In the genomic region with DNA sequence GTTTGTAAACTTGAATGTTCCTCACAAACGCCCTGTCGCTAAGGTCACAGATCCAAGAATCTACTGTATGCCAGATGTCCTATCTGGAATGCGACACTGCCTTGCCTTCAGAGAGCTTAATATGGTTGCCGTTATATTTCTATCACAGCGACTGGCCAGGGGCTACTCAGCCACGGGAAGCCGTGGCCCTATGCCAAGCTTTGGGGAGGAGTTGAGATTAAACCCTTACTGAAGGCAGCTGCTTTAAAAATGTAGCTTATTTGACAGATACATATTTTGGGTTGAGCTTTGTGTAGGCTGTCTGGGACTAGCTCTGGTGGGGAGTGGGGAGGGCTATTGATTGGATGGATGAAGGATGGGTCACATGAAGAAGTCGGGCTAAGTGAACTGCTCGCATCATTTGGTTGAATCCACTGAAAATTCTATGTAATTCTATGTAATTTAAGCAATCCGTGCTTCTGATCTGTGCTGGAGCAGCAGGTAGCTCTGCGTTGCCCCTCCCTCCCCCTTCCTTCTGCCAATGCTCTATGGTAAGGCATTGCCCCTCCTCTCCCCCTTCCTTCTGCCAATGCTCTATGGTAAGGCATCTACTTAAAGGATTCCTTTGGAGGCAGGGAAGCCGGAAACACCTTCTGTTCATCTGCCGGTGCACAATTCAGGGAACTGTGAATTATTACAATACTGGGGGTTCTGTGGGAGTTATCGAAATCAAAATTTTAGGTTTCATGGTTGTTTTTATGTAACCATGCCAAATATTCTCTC, we compare ENCODE assay signal across 10 mouse cellular contexts. TPM values are rescaled to one million over a fixed set of nuclear protein-coding genes. Genes with fewer than 3 reads are reported as not detected.
DNase-seq lines count a peak whose midpoint lies in the region; ATAC-seq lines count a peak whose summit lies in the region.
"Had no signal": no experiment of that assay in that cellular context is flagged by ENCODE, and none has a peak within 500 bp of the region (broad histone marks: within the 10 kb centered on the region; RNA-seq: fewer than 3 reads in every experiment).

No protein-coding gene starts in this region.

- H3K9me3 ChIP-seq in hindbrain, embryonic 16.5 days (ENCODE audit: control insufficient read depth, low read length), result no peaks in the 10 kb centered on the region
- no peaks in the 10 kb centered on the region for H3K9me3 ChIP-seq in hindbrain, embryonic 11.5 days (ENCODE audit: control insufficient read depth, low read length)
- no peaks in the 10 kb centered on the region for H3K9me3 ChIP-seq in heart, embryonic 15.5 days (replicated peaks)
- no peaks in the 10 kb centered on the region for H3K9me3 ChIP-seq in limb, embryonic 15.5 days

- H3K27ac ChIP-seq in hindbrain, embryonic 16.5 days (ENCODE audit: low read depth, low read length), result no peak overlapping the region
- no peak overlapping the region for H3K27ac ChIP-seq in hindbrain, embryonic 11.5 days (ENCODE audit: low read depth, low read length)
- H3K27ac ChIP-seq in heart, embryonic 15.5 days, result peak overlapping the region; percentile 71
- H3K27ac ChIP-seq in limb, embryonic 15.5 days, result peak overlapping the region; percentile 59; the same call in 1 of the 2 replicates

- no peak overlapping the region for H3K4me3 ChIP-seq in hindbrain, embryonic 16.5 days (ENCODE audit: low read length)
- H3K4me3 ChIP-seq in hindbrain, embryonic 11.5 days (ENCODE audit: low read depth, low read length), result no peak overlapping the region
- H3K4me3 ChIP-seq in heart, embryonic 15.5 days, result peak overlapping the region; percentile 3; the same call in 1 of the 2 replicates
- H3K4me3 ChIP-seq in limb, embryonic 15.5 days, result no peak overlapping the region
- H3K4me3 ChIP-seq: myocyte had no signal

- ATAC-seq in hindbrain, embryonic 16.5 days, result peak; percentile 20; the same call in 1 of the 2 replicates
- no peak for ATAC-seq in hindbrain, embryonic 11.5 days (ENCODE audit: low FRiP score)
- ATAC-seq in heart, embryonic 15.5 days (replicated peaks; ENCODE audit: insufficient number of reproducible peaks, insufficient read depth, low FRiP score, low read depth), result peak; percentile 69; the same call in 1 of the 2 replicates
- 0 out of 2 replicates have a peak, but pooled peaks have one; percentile 53 for ATAC-seq in limb, embryonic 15.5 days (ENCODE audit: insufficient number of reproducible peaks, low FRiP score, low TSS enrichment, low read depth)

- H3K4me2 ChIP-seq in hindbrain, embryonic 16.5 days (ENCODE audit: low read length), result no peak overlapping the region
- H3K4me2 ChIP-seq in hindbrain, embryonic 11.5 days (replicated peaks; ENCODE audit: low read depth, low read length), result no peak overlapping the region
- peak overlapping the region; percentile 26 for H3K4me2 ChIP-seq in heart, embryonic 15.5 days
- no peak overlapping the region for H3K4me2 ChIP-seq in limb, embryonic 15.5 days

- H3K36me3 ChIP-seq in hindbrain, embryonic 16.5 days (ENCODE audit: control insufficient read depth, insufficient read depth, low read length), result no peaks in the 10 kb centered on the region
- no peaks in the 10 kb centered on the region for H3K36me3 ChIP-seq in hindbrain, embryonic 11.5 days (ENCODE audit: control insufficient read depth, insufficient read depth, low read length)
- peaks cover 5% of the 10 kb centered on the region; the same call in 1 of the 2 replicates for H3K36me3 ChIP-seq in heart, embryonic 15.5 days
- H3K36me3 ChIP-seq in limb, embryonic 15.5 days, result no peaks in the 10 kb centered on the region; the same call in 1 of the 2 replicates

- H3K27me3 ChIP-seq in hindbrain, embryonic 16.5 days (replicated peaks; ENCODE audit: control insufficient read depth, insufficient read depth, low read length), result no peaks in the 10 kb centered on the region
- H3K27me3 ChIP-seq in hindbrain, embryonic 11.5 days (ENCODE audit: control insufficient read depth, insufficient read depth, low read length), result no peaks in the 10 kb centered on the region
- no peaks in the 10 kb centered on the region for H3K27me3 ChIP-seq in heart, embryonic 15.5 days
- no peaks in the 10 kb centered on the region for H3K27me3 ChIP-seq in limb, embryonic 15.5 days

- H3K9ac ChIP-seq in hindbrain, embryonic 16.5 days (ENCODE audit: low read depth, low read length), result no peak overlapping the region
- no peak overlapping the region for H3K9ac ChIP-seq in hindbrain, embryonic 11.5 days (ENCODE audit: low read depth, low read length)
- no peak overlapping the region for H3K9ac ChIP-seq in heart, embryonic 15.5 days
- H3K9ac ChIP-seq in limb, embryonic 15.5 days, result no peak overlapping the region

- WGBS in hindbrain, embryonic 16.5 days, result 64% methylated on average over 14 of the region's 14 CpGs
- 74% methylated on average over 14 of the region's 14 CpGs for WGBS in hindbrain, embryonic 11.5 days
- WGBS in heart, embryonic 15.5 days, result 45% methylated on average over 14 of the region's 14 CpGs
- WGBS in limb, embryonic 15.5 days, result 26% methylated on average over 14 of the region's 14 CpGs

- DNase-seq in hindbrain, embryonic 11.5 days (ENCODE audit: low spot score), result no peak
- DNase-seq in ovary, postnatal 14 days (ENCODE audit: low spot score), result peak; percentile 16
- DNase-seq in ovary, postnatal 10 days (ENCODE audit: low spot score), result no peak
- DNase-seq in thymus, postnatal 36 days, result no peak
- DNase-seq: cerebellum, adult 18-20 months; liver had no signal

- no peaks in the 10 kb centered on the region; the same call in 1 of the 2 replicates for H3K4me1 ChIP-seq in hindbrain, embryonic 16.5 days (ENCODE audit: control insufficient read depth, insufficient read depth, low read depth, low read length)
- H3K4me1 ChIP-seq in hindbrain, embryonic 11.5 days (replicated peaks; ENCODE audit: control insufficient read depth, insufficient read depth, low read length), result no peaks in the 10 kb centered on the region
- H3K4me1 ChIP-seq in heart, embryonic 15.5 days (replicated peaks), result peaks cover 37% of the 10 kb centered on the region
- peaks cover 49% of the 10 kb centered on the region for H3K4me1 ChIP-seq in limb, embryonic 15.5 days

RNA-seq across cellular contexts. Expression of a gene that starts 28.0 kb away (rescaled TPM):
- 20.1 and 21.6 TPM in 2 replicates for polyA plus RNA-seq in hindbrain, embryonic 16.5 days (2015; fragmentation: Nextera tagmentation; extraction: Ambion mirVana)
- polyA plus RNA-seq in hindbrain, embryonic 11.5 days (2014; fragmentation: Nextera tagmentation; extraction: Ambion mirVana), result 17.7 and 19.9 TPM in 2 replicates
- polyA plus RNA-seq in heart, embryonic 15.5 days (2015; fragmentation: Nextera tagmentation; extraction: Ambion mirVana), result 28.2 and 31.0 TPM in 2 replicates
- polyA plus RNA-seq in limb, embryonic 15.5 days (2015; fragmentation: Nextera tagmentation; extraction: Ambion mirVana), result 39.9 and 42.0 TPM in 2 replicates

Comparison
In these comparisons a context has a peak if more than half of its experiments do, and no peak if none do; other contexts are left out.
1. H3K27ac ChIP-seq: peak in heart, embryonic 15.5 days (single experiment) and limb, embryonic 15.5 days (single experiment); none in hindbrain, embryonic 16.5 days (single experiment) and hindbrain, embryonic 11.5 days (single experiment).